Mouse (Mus musculus) cortical plate, adult 2 months (tissue): ENCODE data around the gene Abcc9. TPM values are rescaled to one million over a fixed set of nuclear protein-coding genes. Genes with fewer than 3 reads are reported as not detected.

Source experiments
- H3K27ac ChIP-seq: fragments of 200-500 bp; 2 replicates; pipeline ENCODE4 v1.5.1; 2012; ENCODE audit warnings: low read length, control low read depth, inconsistent platforms; ENCODE audit not compliant: insufficient read depth
- H3K4me1 ChIP-seq: fragments of 200-500 bp; 2 replicates; pipeline ENCODE4 v1.6.1; 2011; ENCODE audit warnings: low read length; ENCODE audit not compliant: control insufficient read depth, insufficient read depth
- H3K4me3 ChIP-seq: fragments of 200-500 bp; 2 replicates; pipeline ENCODE4 v1.5.1; 2011; ENCODE audit warnings: mild to moderate bottlenecking, low read length, control low read depth; ENCODE audit not compliant: insufficient read depth
- CTCF ChIP-seq: fragments of 200-500 bp; IDR thresholded peaks from 2 replicates; pipeline ENCODE4 v1.5.1; 2011; ENCODE audit warnings: mild to moderate bottlenecking, control low read depth, low read length; ENCODE audit not compliant: insufficient read depth; ENCODE audit errors: extremely low read depth
- POLR2A ChIP-seq: fragments of 200-500 bp; IDR thresholded peaks from 2 replicates; pipeline ENCODE4 v1.6.1; 2011; ENCODE audit warnings: mild to moderate bottlenecking, low read length, control low read depth; ENCODE audit not compliant: insufficient read depth; ENCODE audit errors: extremely low read depth
- polyA plus RNA-seq: library from polyadenylated mRNA; depleted of rRNA; stranded (reverse); fragments of >200 nt; gene quantifications from 2 replicates; pipeline ENCODE4 v1.2.3, GENCODE M21; 2012

The Abcc9 gene
- polyA plus RNA-seq, 1 experiment = 3.1 TPM

DNA sequence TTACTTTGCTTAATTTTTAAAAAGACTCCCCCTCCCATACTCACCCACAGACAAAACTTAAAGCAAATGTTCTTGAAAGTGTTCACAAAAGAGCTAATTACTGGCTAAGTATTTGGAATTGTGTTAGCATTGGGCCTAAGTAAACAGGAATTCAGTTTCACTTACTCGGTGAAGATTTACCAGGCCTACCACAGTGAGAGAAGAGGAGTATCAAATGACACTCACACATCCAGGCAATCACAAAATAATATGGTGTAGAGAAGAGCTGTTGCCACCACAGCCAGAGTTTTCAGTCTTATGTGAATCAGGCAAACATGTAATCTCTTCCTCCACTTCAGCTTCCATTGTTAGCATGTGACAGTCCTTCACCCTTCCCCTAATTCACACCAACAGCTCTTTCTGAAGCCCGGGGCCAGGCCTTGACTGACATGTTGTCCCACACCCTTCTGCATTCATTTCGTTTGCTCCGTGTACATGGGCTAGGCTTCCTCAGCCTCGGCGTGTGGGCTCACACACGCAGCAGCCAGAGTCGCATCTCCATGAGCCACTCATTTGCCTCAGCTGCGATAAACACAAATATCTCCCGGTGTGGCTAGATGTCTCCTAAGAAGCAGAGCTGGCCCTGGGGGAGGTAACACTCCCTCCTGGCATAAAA is 67.5 kb downstream of the Abcc9 start:
- Histone ChIP-seq H3K27ac (no peak overlapping the region), H3K4me3 (no peak overlapping the region), H3K4me1 (no peaks in the 10 kb centered on the region)
- no peak for TF ChIP-seq CTCF
- no peak for TF ChIP-seq POLR2A

DNA sequence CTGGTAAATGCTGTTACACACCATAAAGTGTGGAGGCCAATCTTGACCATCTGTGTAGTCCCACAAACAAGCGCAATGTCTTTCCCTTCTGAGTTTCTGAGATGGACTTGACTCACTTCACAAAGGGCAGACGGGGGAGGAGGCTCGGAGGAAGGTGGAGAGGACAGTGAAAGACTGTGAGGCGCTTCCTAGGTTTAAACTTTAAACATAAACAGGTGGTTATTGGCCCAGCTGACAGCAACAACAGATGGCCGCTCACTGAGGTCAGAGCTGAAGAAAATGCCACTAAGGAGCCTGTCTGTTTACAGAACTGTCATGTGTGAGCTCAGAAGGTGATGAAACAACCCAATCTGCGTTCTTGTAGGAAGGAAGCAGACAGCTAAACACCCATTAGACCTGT is 78.8 kb downstream of the Abcc9 start:
- Histone ChIP-seq H3K4me3 (no peak overlapping the region), H3K4me1 (no peaks in the 10 kb centered on the region), H3K27ac (no peak overlapping the region)
- TF ChIP-seq CTCF (no peak), POLR2A (no peak)

DNA sequence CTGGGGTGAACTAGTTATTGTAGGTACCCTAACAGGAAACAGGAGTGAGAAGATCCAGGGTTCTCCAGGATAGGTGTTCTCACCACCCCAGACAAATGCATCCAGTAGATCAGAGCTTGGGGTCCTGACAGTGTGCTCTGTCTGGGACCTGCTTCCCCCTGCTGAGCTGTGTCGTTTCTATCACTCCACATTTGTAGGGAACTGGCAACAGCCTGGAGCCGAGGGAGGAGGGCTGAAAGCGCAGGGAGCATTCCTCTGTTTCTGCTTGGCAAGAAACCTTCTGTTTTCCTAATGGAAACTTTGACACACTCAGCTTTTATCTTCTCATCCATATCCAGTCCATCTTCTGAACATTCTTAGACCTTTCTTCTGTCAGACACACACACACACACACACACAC is 85.5 kb downstream of the Abcc9 start:
- H3K4me3 ChIP-seq = no peak overlapping the region
- TF ChIP-seq POLR2A (no peak), CTCF (no peak)
- no peaks in the 10 kb centered on the region for H3K4me1 ChIP-seq
- H3K27ac ChIP-seq = no peak overlapping the region

DNA sequence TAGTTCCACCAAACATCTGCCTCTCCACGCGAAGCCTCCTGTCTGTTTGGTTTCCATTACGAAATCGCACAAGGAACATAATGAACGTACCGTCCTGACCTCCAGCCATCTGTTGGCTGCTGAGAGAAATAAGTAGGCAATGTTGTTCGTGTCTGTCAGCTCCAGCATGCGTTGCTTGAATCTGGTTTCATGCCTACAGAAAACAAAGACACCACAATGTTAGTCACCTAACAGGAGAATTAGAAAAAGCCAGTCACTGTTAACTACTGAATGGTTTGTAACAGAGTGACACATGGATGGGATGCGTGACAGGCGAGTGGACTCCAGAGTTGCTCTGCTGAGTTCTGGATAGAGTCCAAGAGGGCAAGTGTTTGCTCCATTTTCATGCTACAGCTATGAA is 87.8 kb downstream of the Abcc9 start:
- no peak overlapping the region for H3K27ac ChIP-seq
- H3K4me1 ChIP-seq = no peaks in the 10 kb centered on the region
- no peak overlapping the region for H3K4me3 ChIP-seq
- TF ChIP-seq CTCF (no peak), POLR2A (no peak)

DNA sequence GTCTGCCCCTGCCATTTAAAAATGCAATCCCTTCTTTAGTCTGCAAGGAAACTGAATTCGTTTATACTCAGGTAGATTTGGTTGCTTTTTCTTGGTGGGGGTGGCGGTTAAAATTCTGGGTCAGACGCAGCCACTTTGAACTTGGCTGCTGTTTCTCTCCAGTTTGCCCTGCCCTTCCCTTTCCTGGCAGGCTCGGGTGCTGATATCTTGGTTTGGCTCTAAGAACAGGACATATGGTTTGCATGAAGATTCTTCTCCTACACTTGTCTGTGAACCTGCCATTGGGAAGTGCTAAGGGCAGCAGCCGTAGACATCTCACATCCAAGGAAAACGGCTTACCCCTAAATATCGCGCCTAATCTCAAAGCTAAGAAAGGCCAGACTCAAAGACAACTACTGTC is 89.7 kb downstream of the Abcc9 start:
- H3K4me3 ChIP-seq = no peak overlapping the region
- TF ChIP-seq CTCF (no peak), POLR2A (no peak)
- H3K4me1 ChIP-seq = no peaks in the 10 kb centered on the region
- no peak overlapping the region for H3K27ac ChIP-seq

DNA sequence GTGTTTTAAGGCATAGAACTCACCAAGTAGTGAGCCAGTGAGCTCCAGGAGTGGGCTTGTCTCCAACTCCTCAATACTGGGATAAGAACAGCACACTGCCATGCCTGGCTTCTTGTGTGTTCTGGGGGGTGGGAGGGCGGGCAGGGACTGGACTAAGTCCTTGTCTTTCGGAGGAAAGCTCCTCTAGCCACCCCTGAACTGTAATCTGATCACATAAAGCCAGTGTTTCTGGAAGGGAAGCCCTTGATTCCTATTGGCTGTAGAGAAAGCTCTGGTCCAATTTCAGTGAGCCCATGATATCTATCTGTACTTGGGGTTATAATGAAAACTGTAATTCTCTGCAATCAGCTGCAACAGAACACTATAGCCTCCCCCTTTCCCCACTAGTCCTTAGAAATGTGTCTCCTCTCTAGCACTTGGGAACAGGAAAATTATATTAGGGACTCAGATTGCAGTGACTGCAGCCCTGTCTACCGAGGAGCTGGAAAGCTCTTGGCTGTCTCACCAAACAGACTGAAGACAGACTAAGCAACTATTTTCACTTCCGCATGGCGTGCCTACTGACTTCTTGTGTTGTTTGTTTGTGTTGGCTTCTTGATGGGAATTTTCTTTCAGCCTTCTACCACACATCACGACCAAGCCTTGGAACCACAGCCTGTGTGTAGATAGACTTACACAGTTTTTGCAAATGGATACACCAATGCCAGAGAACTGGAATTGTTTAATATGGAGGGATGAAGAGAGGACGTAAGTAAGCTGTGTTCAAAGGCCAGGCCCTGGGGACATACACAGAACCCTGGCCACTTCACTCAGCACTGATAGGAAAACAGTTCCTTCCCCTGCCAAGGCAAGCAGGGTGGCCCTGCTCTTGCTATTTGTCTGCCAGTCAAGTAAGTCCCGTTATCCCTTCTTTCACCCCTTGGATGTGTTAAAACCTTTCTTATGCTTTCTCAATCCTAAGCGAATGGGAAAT is 92.4 kb downstream of the Abcc9 start:
- TF ChIP-seq POLR2A = no peak
- no peak for TF ChIP-seq CTCF
- Histone ChIP-seq H3K27ac (no peak overlapping the region), H3K4me1 (no peaks in the 10 kb centered on the region), H3K4me3 (no peak overlapping the region)

DNA sequence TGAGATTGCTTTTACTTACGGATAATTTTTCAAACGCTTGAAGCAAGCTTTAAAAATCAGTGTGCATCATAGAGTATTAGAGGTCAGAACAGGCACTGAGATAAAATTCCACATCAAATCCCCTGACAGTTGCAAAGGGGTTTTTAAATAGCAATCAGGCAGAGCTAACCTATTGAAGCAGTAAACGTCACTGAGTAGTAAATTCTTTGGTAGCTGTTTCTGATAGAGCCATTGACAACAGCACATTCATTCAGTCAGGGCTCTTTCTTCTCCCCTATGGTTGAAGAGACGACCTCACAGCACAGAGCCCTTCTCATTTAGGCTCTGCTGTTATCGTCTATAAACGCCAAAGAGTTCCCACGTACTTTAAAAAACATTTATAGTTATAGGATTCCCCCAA is 95.0 kb downstream of the Abcc9 start:
- H3K4me1 ChIP-seq = no peaks in the 10 kb centered on the region
- no peak for TF ChIP-seq POLR2A
- TF ChIP-seq CTCF = no peak
- no peak overlapping the region for H3K4me3 ChIP-seq
- no peak overlapping the region for H3K27ac ChIP-seq

DNA sequence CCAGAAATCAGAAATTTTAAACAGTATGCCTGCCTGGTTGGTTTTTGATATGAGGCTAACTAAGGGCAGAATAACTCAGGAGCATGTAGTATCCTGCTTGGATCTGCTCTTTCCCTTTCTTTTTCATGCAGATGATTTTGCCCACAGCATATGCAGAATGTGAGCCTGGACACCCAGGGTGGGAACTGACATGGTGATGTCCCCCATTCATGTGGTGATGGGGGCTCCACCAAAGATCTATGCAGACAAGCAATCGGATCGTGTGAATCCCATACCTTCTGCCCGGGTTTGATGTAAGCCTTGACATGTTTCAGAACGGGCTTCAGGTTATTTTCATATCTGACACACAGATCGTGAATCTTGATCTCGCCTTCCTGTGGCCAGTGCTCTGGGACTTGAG is 99.3 kb downstream of the Abcc9 start:
- TF ChIP-seq CTCF = no peak
- no peak for TF ChIP-seq POLR2A

DNA sequence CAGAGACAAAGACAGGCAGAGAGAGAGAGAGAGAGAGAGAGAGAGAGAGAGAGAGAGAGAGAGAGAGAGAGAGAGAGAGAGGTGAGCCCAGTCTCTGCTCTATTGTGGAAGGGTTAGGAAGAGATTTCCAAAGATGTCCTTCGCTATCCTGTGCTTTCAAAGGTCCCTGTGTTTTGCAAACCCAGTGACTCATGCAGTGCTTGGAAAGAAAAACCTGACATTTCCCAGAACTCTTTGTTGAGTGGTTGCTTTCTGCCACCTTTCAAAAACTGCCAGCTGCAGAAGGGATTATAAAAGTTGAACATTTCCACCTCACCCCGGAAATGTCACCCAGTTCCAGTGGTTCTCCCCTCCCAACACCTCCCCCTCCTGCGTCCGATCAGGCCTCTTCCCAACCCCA is 123.3 kb downstream of the Abcc9 start:
- no peaks in the 10 kb centered on the region for H3K4me1 ChIP-seq
- no peak for TF ChIP-seq CTCF
- TF ChIP-seq POLR2A = no peak
- H3K4me3 ChIP-seq = no peak overlapping the region
- H3K27ac ChIP-seq = no peak overlapping the region

More for the DNA sequence above, 99.3 kb downstream of the Abcc9 start:
- Histone ChIP-seq H3K27ac (no peak overlapping the region), H3K4me1 (no peaks in the 10 kb centered on the region), H3K4me3 (no peak overlapping the region)

DNA sequence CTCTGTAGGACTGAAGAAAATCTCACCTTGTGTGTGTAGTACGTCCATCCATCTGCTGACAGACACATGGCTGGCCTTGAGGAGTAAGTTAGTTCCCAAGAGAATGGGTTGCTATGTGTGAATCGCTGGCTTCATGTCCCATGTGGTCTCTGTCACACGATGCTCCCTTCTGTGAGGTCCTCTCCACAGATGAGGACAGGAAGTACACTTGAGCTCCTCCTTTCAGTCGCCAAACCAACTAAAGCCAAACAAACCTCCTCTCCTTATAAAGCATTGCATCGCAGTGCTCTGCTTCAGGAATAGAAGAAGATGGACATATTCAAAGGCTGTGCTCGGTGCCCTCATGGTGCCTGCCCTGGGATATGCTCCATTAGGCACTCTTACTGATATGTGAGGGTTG is 124.3 kb downstream of the Abcc9 start:
- no peak overlapping the region for H3K27ac ChIP-seq
- no peak overlapping the region for H3K4me3 ChIP-seq
- TF ChIP-seq POLR2A = no peak
- no peaks in the 10 kb centered on the region for H3K4me1 ChIP-seq
